Mouse (Mus musculus): Measurements from ENCODE around the gene BC005561.
"Not testable (repeated sequence)": the region's sequence is repeated elsewhere in the genome, so short reads cannot be mapped to it uniquely, and the experiment has no call there.

BC005561 gene

GRCm38 (mm10) chr5:104508195-104508891 is at the start of gene BC005561:
Gene BC005561 (plus strand): TSS chr5:104508352.
- peak; percentile 83 for DNase-seq (ENCODE audit: low spot score)

- peak; percentile 74 for DNase-seq (ENCODE audit: low spot score)
Measured at GRCm38 (mm10) chr5:104458832-104459705, 49.1 kb upstream of the BC005561 start, which contains the start of gene Pkd2. Gene Pkd2 (plus strand): TSS chr5:104459450.

GRCm38 (mm10) chr5:104459706-104460455 is 48.3 kb upstream of the BC005561 start:
- peak; percentile 41 for DNase-seq (ENCODE audit: low spot score)

- no peak for DNase-seq (ENCODE audit: low spot score)
Measured at GRCm38 (mm10) chr5:104460456-104460838, 47.7 kb upstream of the BC005561 start.

- DNase-seq (ENCODE audit: low spot score) = no peak
Measured at GRCm38 (mm10) chr5:104460856-104461255, 47.3 kb upstream of the BC005561 start.

- DNase-seq (ENCODE audit: low spot score) = no peak
Measured at GRCm38 (mm10) chr5:104465279-104465678, 42.9 kb upstream of the BC005561 start.

GRCm38 (mm10) chr5:104465731-104466130 is 42.4 kb upstream of the BC005561 start:
- peak; percentile 57 for DNase-seq (ENCODE audit: low spot score)

GRCm38 (mm10) chr5:104466816-104467215 is 41.3 kb upstream of the BC005561 start:
- no peak for DNase-seq (ENCODE audit: low spot score)

- no peak for DNase-seq (ENCODE audit: low spot score)
Measured at GRCm38 (mm10) chr5:104468586-104468985, 39.6 kb upstream of the BC005561 start.

- DNase-seq (ENCODE audit: low spot score) = no peak
Measured at GRCm38 (mm10) chr5:104470981-104471391, 37.2 kb upstream of the BC005561 start.

- DNase-seq (ENCODE audit: low spot score) = no peak
Measured at GRCm38 (mm10) chr5:104472371-104472770, 35.8 kb upstream of the BC005561 start.

- no peak for DNase-seq (ENCODE audit: low spot score)
Measured at GRCm38 (mm10) chr5:104480367-104480766, 27.8 kb upstream of the BC005561 start.

GRCm38 (mm10) chr5:104482856-104483255 is 25.3 kb upstream of the BC005561 start:
- no peak for DNase-seq (ENCODE audit: low spot score)

GRCm38 (mm10) chr5:104491561-104491960 is 16.6 kb upstream of the BC005561 start:
- no peak for DNase-seq (ENCODE audit: low spot score)

- no peak for DNase-seq (ENCODE audit: low spot score)
Measured at GRCm38 (mm10) chr5:104504883-104505282, 3.3 kb upstream of the BC005561 start.

GRCm38 (mm10) chr5:104507829-104508194 is 340 bp upstream of the BC005561 start:
- DNase-seq (ENCODE audit: low spot score) = no peak

- no peak for DNase-seq (ENCODE audit: low spot score)
Measured at GRCm38 (mm10) chr5:104511211-104511610, 3.1 kb downstream of the BC005561 start.

GRCm38 (mm10) chr5:104538612-104539011 is 30.5 kb downstream of the BC005561 start:
- no peak for DNase-seq (ENCODE audit: low spot score)

- no peak for DNase-seq (ENCODE audit: low spot score)
Measured at GRCm38 (mm10) chr5:104539331-104539730, 31.2 kb downstream of the BC005561 start.

GRCm38 (mm10) chr5:104568079-104568478 is 59.9 kb downstream of the BC005561 start:
- not testable (repeated sequence) for DNase-seq (ENCODE audit: low spot score)

- peak; percentile 14 for DNase-seq (ENCODE audit: low spot score)
Measured at GRCm38 (mm10) chr5:104570766-104571165, 62.6 kb downstream of the BC005561 start.

GRCm38 (mm10) chr5:104571282-104571921 is 63.2 kb downstream of the BC005561 start:
- peak; percentile 73 for DNase-seq (ENCODE audit: low spot score)

Data from urinary bladder, postnatal 25 days (tissue).